Mouse (Mus musculus) kidney, adult 18-20 months (tissue): ENCODE results near the gene Sirt5.

ENCODE experiments used
- DNase-seq: peaks from one replicate; pipeline ENCODE4 v3.0.0; 2021

The Sirt5 gene

DNA sequence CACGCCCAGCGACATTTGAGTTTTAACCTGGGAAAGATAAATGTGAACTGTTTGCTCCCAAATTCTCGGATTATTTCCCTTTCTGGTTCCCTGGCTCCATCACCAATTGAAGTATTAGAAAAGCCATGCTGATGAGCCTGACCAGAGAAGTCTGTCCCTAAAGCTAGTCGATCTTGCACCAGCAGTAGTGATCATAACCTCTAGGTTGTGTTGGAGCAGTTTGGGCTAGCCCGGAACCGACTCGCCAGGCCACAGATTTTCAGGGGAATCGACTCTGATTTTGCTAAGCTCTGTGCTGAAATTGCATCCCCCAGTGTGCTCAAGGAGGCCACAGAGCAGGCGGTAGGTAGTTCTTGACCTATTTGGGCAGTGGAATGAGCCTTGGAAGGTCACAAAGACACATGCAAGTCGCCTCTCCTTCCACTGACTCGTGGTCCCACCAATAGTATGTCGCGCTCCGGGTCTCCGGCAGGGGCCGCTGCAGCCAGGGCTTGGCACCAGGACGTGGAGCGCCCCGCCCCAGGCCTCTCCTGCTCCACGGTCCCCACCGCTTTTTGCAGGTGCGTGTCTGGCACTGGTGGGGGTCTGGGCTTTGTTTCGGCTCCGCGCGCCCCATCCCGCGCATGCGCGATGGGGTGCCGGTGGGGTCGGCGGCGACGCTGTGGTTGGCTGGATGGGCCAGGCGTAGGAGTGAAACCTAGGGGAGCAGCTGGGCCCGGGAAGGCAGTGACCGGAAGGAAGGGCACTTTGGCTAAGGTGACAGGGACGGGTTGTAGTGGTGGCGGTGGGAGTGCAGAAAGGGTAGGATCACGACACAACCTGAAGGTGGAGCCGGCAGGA, at the start of gene Sirt5:
TSS of gene Sirt5 (plus strand) at position 512 of the 840 bp plus-strand sequence.
- peak; percentile 93 for DNase-seq

- no peak for DNase-seq
Measured at GRCm38 (mm10) chr13:43317411-43317810, 47.9 kb upstream of the Sirt5 start.

DNA sequence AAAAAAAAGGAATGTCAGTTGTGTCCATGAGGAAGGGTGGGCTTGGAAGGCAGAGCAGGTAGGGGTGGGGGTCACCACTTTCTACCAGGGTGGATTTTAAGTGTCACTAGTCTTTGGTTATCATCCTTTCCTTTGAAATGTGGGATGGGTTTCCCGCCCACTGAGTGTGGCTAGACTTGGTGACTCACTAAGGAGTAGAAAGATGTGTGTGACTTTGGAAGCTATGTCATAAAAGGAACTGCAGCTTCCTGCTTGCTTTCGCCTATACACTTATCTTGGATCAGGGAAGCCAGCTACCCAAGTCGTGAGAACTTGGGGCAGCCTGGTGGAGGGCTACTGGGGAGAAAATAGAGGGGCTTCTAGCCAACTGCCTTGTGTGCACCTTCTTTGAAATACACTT, 45.9 kb upstream of the Sirt5 start:
- DNase-seq = no peak

- no peak for DNase-seq
Measured at GRCm38 (mm10) chr13:43321492-43321891, 43.8 kb upstream of the Sirt5 start.

- DNase-seq = no peak
Measured at GRCm38 (mm10) chr13:43325427-43325826, 39.9 kb upstream of the Sirt5 start.

- DNase-seq = no peak
Measured at GRCm38 (mm10) chr13:43331721-43332444, 33.4 kb upstream of the Sirt5 start.

DNA sequence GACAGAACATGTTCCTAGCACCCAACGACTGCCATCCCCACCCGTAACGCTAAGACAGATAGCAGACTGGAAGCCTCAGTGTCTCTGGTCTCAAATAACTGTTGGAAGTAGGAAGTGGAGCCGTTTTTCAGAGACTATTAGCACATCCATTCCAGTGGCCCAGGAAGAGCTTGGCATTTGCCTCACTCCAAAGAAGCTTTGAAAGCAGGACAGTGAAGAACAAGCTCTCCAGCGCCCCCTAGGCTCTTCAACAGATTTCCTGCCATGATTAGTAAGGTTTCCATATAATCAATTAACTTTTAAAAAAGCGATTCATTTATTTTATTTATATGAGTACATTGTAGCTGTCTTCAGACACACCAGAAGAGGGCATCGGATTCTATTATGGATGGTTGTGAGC, 32.7 kb upstream of the Sirt5 start:
- peak; percentile 15 for DNase-seq

GRCm38 (mm10) chr13:43336425-43337221, 28.7 kb upstream of the Sirt5 start:
- no peak for DNase-seq

- no peak for DNase-seq
Measured at GRCm38 (mm10) chr13:43338001-43338400, 27.3 kb upstream of the Sirt5 start.

DNA sequence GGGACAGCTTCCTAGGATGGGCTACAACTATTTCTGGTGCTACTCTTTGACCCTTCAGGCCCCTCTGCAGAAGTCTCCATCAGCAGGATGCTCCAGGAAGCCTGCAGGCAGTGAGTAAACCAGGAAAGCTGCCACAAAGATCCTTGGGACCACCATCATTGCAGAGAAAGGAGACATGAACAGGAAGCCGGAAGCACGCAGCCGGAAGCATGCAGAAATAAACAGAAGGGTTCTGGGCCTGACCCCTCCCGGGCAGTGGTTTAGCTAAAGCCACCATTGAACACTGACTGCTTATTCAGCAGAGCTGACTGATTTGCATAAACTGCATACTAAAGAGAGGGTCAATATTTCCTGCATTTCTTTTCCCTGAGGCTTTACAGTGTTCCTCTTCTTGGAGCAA, 26.7 kb upstream of the Sirt5 start:
- DNase-seq = no peak

- no peak for DNase-seq
Measured at GRCm38 (mm10) chr13:43346825-43347224, 18.5 kb upstream of the Sirt5 start.

- no peak for DNase-seq
Measured at GRCm38 (mm10) chr13:43349376-43349775, 15.9 kb upstream of the Sirt5 start.

- DNase-seq = no peak
Measured at GRCm38 (mm10) chr13:43350489-43351169, 14.7 kb upstream of the Sirt5 start.

DNA sequence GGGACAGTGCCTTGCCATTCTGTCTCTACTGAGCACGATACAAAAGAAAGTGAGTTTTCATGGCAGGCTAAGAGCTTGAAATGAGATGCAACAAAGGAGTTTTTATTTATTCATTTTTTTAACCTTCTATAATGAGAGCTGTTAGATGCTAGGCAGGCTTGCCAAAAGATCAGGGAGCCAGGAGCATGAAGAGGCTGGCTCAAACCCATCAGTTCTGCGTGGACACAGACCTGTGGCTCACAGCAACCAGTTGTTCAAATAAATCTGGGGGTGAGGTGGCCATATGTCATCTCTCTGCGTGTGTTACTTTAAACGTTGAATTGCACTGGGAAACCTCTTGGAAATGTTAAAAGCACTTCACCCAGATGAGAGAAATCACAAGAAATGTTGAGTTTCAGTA, 11.9 kb upstream of the Sirt5 start:
- DNase-seq = no peak

DNA sequence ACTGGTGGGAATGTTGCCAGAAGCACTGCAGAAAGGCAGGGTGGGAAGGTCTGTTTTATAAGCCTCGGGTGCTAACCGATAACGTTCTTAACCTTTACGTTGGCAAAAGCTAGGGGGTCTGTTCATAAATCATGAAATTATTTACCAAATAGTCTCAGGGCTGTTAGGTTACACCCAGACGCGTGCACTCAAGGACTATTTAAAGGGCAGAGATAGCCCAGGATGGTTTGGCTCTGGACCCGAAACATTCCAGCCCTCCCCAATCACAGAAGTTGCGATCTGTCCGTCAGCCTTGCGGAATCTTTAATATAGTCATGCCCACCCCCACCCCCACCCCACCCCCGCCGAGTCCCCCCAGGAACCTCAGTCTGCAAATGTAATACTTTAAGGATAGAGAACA, 10.9 kb upstream of the Sirt5 start:
- DNase-seq = no peak

DNA sequence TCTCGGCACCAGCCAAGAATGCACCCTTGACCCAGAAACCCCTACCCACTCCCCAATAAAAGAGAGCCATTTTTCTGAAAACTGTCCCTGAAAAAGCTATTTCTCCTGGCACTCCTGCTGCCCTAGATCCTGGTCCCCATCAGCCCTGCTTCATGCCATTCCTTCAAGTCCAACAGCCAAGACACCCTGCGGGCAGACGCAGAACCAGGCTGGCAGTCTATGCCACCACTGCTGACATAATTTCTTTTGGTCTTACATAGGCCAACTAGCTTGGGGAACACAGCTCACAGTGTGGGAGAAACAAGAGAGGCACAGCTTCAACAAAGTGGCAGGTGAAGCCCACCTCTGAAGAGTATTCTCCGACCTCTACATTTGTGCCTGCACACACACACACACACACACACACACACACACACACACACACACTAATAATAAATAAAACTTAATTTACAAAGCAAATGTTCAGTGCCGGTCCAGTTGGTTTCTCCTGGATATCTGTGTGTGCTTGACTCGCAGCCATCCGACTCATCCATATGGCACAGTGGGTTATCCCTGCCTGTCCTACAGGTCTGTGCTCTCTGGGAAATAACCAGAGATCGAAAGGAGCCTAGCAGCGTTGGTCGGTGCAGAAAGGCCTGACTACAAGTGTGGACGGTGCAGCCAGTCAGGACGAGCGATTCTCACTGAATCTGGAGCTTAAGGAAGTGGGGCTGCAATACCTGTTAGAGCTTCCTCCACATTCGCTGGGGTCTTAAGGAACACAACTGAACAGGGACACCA, 8.8 kb upstream of the Sirt5 start:
- DNase-seq = no peak

DNA sequence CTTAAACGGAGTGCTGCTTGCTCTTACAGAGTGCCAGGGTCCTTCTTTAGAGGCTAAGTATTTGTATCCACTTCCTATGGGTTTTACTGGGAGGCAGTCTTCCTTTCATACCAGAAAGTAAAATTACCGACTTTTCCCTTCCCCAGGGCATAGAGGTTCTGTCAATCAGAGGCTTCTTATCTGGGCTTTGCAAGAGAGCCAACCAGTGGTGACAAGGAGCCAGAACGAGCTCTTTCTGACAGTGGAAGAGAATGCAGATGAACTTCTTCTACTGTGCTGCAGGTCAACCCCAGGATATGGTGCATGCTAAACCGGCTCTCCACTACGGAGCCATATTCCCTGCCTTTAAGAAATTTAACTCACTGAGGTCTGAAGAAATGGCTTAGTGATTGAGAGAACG, 4.8 kb upstream of the Sirt5 start:
- DNase-seq = no peak

GRCm38 (mm10) chr13:43362353-43362752, 2.9 kb upstream of the Sirt5 start:
- peak; percentile 19 for DNase-seq

- DNase-seq = no peak
Measured at GRCm38 (mm10) chr13:43365825-43366184, 509 bp downstream of the Sirt5 start.

DNA sequence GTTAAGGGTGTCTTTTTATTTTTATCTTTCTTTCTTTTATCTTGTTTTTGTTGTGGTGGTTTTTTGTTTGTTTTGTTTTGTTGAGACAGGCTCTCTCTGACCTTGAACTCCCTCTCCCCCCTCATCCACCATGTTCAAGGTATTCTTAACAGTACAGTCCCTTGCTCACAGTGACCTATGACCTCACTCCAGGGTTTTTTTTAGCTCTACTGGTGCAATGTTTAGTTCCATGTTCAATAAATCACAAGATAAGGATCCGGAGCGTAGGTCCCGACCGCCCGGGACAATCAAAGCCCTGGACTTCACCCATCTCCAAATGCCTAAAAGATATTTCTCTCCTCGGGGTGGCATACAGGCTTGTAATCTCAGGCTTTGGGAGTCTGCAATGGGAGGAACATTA, 4.8 kb downstream of the Sirt5 start:
- DNase-seq = no peak

DNA sequence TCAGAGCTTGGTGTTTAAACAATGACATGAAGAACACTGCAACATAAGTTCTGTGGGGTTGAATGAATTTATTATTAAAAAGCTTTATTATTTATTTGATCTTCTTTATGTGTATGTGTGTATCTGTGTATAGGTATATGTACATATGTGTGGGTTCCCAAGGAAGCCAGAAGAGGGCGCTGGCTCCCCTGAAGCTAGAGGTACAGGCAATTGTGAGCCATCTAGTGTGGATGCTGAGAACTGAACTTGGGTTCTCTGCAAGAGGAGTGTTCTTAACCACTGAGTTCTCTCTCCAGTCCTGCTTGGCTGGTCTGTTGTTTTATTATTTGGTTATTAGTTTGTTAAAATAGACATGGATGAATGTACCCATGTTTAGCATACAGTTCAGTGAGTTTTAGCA, 7.6 kb downstream of the Sirt5 start:
- no peak for DNase-seq

GRCm38 (mm10) chr13:43374205-43374604, 8.9 kb downstream of the Sirt5 start:
- DNase-seq = no peak
